Mouse (Mus musculus): ENCODE results near the gene AC161166.1. TPM values are rescaled to one million over a fixed set of nuclear protein-coding genes. Genes with fewer than 3 reads are reported as not detected.

Gene AC161166.1
- polyA plus RNA-seq, 1 experiment from 2014 or later, result 0.07 TPM

- no peak for DNase-seq (ENCODE audit: low spot score)
These were observed 49.6 kb downstream of the AC161166.1 start, which contains the start of gene Plaur for GRCm38 (mm10) chr7:24462388-24463319. Gene Plaur (plus strand): TSS chr7:24462484.

- no peak for DNase-seq (ENCODE audit: low spot score)
These were observed 50.7 kb downstream of the AC161166.1 start for GRCm38 (mm10) chr7:24461376-24462051.

Other genes starting within 250 kb of the AC161166.1 start
- gene Zfp93, start 242.0 kb downstream of the AC161166.1 start, polyA plus RNA-seq (2015; fragmentation: Nextera tagmentation; extraction: Ambion mirVana), result 3.9 and 5.0 TPM in 2 replicates
- gene Zfp61, start 211.2 kb downstream of the AC161166.1 start, polyA plus RNA-seq (2015; fragmentation: Nextera tagmentation; extraction: Ambion mirVana), result 26.2 and 26.8 TPM in 2 replicates
- 4.6 and 5.5 TPM in 2 replicates for gene Zfp94, start 195.8 kb downstream of the AC161166.1 start, polyA plus RNA-seq (2015; fragmentation: Nextera tagmentation; extraction: Ambion mirVana)
- not detected in 2 replicates for gene Tescl, start 178.5 kb downstream of the AC161166.1 start, polyA plus RNA-seq (2015; fragmentation: Nextera tagmentation; extraction: Ambion mirVana)
- gene Lypd5, start 163.3 kb downstream of the AC161166.1 start, polyA plus RNA-seq (2015; fragmentation: Nextera tagmentation; extraction: Ambion mirVana), result 0.05 TPM in 1 of 2 replicates, not detected in the other
- gene Kcnn4, start 142.2 kb downstream of the AC161166.1 start, polyA plus RNA-seq (2015; fragmentation: Nextera tagmentation; extraction: Ambion mirVana), result 105 and 120 TPM in 2 replicates
- 30.2 and 33.3 TPM in 2 replicates for gene Smg9, start 112.8 kb downstream of the AC161166.1 start, polyA plus RNA-seq (2015; fragmentation: Nextera tagmentation; extraction: Ambion mirVana)
- gene Irgc1, start 60.2 kb downstream of the AC161166.1 start, polyA plus RNA-seq (2015; fragmentation: Nextera tagmentation; extraction: Ambion mirVana), result 0.18 and 0.22 TPM in 2 replicates
- 3.0 and 3.4 TPM in 2 replicates for gene Plaur, start 50.0 kb downstream of the AC161166.1 start, polyA plus RNA-seq (2015; fragmentation: Nextera tagmentation; extraction: Ambion mirVana)
- gene Cadm4, start 30.4 kb downstream of the AC161166.1 start, polyA plus RNA-seq (2015; fragmentation: Nextera tagmentation; extraction: Ambion mirVana), result 0.71 and 0.83 TPM in 2 replicates
- gene Zfp428, start 5.4 kb downstream of the AC161166.1 start, polyA plus RNA-seq (2015; fragmentation: Nextera tagmentation; extraction: Ambion mirVana), result 16.5 and 16.7 TPM in 2 replicates
- gene Irgq, start 18.2 kb upstream of the AC161166.1 start, polyA plus RNA-seq (2015; fragmentation: Nextera tagmentation; extraction: Ambion mirVana), result 5.5 and 5.7 TPM in 2 replicates
- 1.8 and 2.4 TPM in 2 replicates for gene Pinlyp, start 33.7 kb upstream of the AC161166.1 start, polyA plus RNA-seq (2015; fragmentation: Nextera tagmentation; extraction: Ambion mirVana)
- 61.0 and 66.5 TPM in 2 replicates for gene Xrcc1, start 33.8 kb upstream of the AC161166.1 start, polyA plus RNA-seq (2015; fragmentation: Nextera tagmentation; extraction: Ambion mirVana)
- 39.2 and 39.9 TPM in 2 replicates for gene Ethe1, start 75.1 kb upstream of the AC161166.1 start, polyA plus RNA-seq (2015; fragmentation: Nextera tagmentation; extraction: Ambion mirVana)
- 0.48 and 0.71 TPM in 2 replicates for gene Zfp575, start 75.2 kb upstream of the AC161166.1 start, polyA plus RNA-seq (2015; fragmentation: Nextera tagmentation; extraction: Ambion mirVana)
- 0.47 and 0.73 TPM in 2 replicates for gene Phldb3, start 98.3 kb upstream of the AC161166.1 start, polyA plus RNA-seq (2015; fragmentation: Nextera tagmentation; extraction: Ambion mirVana)
- gene Lypd3, start 124.1 kb upstream of the AC161166.1 start, polyA plus RNA-seq (2015; fragmentation: Nextera tagmentation; extraction: Ambion mirVana), result 1.8 and 2.2 TPM in 2 replicates
- gene Tex101, start 164.2 kb upstream of the AC161166.1 start, polyA plus RNA-seq (2015; fragmentation: Nextera tagmentation; extraction: Ambion mirVana), result not detected in 2 replicates
- gene BC049730, start 196.8 kb upstream of the AC161166.1 start, polyA plus RNA-seq (2015; fragmentation: Nextera tagmentation; extraction: Ambion mirVana), result not detected in 2 replicates
- 0.31 TPM in 1 of 2 replicates, not detected in the other for gene Gm4763, start 214.5 kb upstream of the AC161166.1 start, polyA plus RNA-seq (2015; fragmentation: Nextera tagmentation; extraction: Ambion mirVana)
- gene Cd177, start 247.9 kb upstream of the AC161166.1 start, polyA plus RNA-seq (2015; fragmentation: Nextera tagmentation; extraction: Ambion mirVana), result 0.49 and 0.86 TPM in 2 replicates

All from thymus, postnatal 0 days (tissue).